Mouse (Mus musculus) inflammation-experienced regulatory T-cells, adult 6 months (primary cell): ENCODE data around the gene Ccdc152. TPM values are rescaled to one million over a fixed set of nuclear protein-coding genes. Genes with fewer than 3 reads are reported as not detected.

Source experiments
- ATAC-seq: one replicate; pipeline ENCODE4 v1.8.0; 2017
- polyA plus RNA-seq, 3 experiments: library from polyadenylated mRNA; unstranded; fragments of 100-300 nt; shearing (Covaris generic); gene quantifications; one replicate each; pipeline ENCODE4 v1.2.1; 2017

Gene Ccdc152
- polyA plus RNA-seq = 1 to 10 TPM in 1 of 3 experiments, under 1 TPM in 1, not detected in 1; 0.31 to 1.3 TPM

DNA sequence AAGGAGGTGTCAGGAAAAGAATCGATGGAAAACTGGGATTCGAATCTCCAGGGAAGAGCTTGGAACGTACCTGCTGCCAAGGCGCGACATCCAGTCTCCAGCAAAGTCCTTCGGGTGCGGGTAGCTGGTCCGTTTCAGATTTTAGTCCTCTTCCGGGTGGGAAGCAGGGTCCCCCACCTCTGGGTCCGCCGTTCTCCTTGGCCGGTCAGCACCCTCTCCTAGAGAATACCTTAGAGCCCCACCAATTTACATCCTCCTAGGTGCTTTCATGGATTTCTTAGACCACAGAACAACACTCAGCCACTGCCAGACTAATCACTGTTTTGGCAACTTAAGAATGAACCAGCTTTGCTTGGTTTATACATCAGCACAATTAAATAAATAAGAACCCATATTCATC lies at the start of gene Ccdc152:
Gene Ccdc152, minus strand, starts transcription at position 101 of the 400 bp plus-strand sequence.
- no peak for ATAC-seq

DNA sequence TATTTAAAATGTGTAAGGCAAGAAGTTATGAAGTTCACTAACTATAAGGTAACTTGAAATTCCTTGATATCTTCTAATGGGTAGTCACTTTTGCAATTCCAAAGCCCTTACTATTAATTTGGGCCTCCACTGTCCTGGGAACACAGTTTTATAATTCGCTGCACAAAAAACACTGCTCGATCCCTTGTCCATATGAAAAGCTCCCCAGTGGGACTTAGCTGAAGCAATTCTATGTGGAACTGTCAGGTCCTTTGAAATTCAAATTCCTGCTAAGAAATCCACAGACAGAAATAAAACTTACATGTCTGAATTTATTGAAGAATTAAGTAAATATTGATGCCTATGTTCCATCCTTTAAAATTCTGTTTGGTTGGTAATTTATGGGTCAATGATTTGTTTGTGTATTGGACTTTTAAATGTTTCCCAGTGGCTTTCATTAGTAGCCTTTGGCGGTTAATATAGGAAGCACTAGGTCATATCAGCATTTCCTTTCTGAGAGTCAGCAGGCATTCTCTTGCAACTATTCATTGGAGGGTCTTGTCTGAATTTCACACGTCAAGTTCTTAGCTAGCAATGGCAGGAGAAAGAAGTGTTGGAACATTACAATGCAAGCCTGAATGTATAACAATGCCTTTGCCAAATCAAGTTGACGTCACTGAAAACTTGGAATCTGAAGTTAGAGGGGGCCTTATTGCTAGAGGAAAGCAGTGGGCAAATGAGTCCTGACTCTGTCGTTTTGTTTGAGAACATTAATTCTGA lies 46.2 kb upstream of the Ccdc152 start:
- no peak for ATAC-seq

- ATAC-seq = no peak
Measured at GRCm38 (mm10) chr15:3346682-3347081, 43.4 kb upstream of the Ccdc152 start.

- ATAC-seq = no peak
Measured at GRCm38 (mm10) chr15:3344555-3344954, 41.2 kb upstream of the Ccdc152 start.

- no peak for ATAC-seq
Measured at GRCm38 (mm10) chr15:3341806-3342582, 38.7 kb upstream of the Ccdc152 start.

DNA sequence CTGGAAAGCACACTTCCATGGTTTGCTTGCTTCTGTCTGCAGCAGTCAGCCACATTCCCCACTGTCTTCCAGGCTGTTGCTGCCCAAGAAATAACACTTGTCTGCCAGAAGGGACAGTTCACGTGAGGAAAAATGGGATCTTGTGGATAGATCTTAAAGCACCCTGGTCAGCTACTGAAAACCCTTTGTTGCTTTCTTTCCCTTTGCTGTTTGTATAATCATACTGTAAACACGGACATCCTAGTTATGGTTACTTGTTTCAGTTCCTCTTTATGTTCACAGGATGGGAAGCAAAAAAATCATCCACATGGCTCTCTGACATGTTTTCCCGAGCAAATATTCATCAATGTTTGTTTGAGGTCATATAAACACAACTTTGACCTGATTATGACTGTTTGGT lies 36.5 kb upstream of the Ccdc152 start:
- ATAC-seq = no peak

DNA sequence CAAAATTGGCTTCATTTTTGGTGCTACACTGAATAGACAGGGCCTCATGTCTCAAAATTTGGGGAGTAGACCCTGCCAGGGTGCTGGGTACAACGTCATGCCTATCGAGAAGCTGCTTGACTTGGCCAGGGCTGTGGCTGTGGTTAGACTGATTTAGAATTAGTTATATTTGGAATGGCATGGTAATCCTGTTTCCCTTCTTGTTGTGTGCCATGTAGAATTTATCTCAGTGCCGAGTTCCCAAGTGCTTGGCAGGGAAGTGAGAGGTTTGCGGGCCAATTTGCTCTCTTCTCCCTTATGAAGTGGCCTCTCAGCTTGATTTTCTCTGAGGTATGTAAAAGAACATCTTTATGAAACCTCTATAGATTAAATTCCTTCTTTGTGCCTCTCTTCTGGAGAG lies 29.2 kb upstream of the Ccdc152 start:
- ATAC-seq = no peak

DNA sequence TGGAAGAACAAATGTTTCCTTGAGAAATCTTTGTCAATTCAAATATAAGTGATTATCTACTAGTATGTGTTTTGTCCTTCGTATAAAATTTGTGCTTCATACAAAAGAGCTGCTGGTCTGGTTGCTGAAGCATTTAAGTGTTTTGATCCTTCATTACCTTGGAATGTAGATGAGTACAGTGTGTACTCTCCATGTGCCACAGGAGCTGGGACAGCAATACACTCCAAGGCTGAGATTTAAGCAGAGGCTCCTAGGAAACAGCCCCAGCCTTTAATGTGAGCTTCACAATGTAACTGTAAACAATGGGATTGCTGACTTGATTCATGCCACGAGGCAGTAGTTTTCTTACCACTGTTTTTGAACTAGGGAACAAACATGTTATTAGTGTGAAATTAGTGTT lies 28.5 kb upstream of the Ccdc152 start:
- no peak for ATAC-seq

DNA sequence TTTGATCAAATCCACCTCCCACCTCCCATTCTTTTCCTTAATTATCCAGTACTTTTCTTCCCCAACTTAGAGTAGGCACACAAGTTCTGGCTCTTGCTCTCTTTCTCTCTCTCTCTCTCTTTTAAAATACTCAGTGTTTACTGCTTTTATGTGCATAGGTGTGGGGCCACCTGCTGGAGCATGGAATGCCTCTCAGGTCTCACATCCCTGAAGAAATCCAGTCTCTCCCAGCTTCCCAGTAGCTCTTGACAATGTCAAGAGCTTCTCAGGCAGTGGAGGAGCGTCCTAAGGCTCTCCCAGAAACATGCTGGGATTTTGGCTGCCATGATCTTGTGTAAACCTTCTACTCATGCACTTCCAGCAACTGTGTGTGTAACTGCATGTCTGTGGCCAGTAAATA lies 27.0 kb upstream of the Ccdc152 start:
- no peak for ATAC-seq

DNA sequence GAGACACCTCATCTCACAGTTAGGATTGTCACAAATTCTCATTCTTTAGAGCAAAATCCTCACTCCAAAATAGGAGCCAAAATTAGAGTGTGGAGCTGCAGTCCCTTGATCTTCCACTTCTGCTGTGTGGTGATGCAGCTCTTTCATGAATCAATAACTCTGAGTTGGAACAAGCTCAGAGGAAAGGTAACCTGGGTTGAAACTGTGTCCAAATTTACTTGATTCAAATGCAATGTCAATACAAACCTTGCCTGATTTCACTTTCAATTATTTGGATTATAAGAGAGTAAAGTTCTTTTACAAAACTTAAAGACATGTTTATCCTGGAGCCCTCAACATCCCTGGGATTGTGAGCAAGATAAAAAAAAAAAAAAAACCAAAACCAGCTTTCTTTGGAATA lies 19.7 kb upstream of the Ccdc152 start:
- no peak for ATAC-seq

GRCm38 (mm10) chr15:3319929-3320328 lies 16.6 kb upstream of the Ccdc152 start:
- no peak for ATAC-seq

DNA sequence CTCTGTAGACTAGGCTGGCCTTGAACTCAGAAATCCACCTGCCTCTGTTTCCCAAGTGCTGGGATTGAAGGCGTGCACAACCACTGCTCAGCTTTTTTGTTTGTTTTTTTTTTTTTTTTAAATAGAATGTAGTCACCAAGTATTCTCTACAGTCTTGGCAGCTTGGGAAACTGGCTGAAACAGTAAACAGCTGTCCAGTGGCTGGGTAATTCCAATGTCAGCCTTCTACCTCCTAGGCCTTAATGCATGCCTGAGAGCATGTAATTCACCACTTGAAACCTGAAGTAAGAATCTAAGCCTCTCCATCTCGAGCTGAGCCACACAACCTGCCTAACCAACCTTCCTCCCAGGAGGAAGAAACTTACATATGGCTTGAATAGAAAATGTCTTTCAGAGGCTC lies 13.3 kb upstream of the Ccdc152 start:
- no peak for ATAC-seq

- ATAC-seq = no peak
Measured at GRCm38 (mm10) chr15:3312937-3313336, 9.6 kb upstream of the Ccdc152 start.

GRCm38 (mm10) chr15:3309856-3310255 lies 6.5 kb upstream of the Ccdc152 start:
- no peak for ATAC-seq

DNA sequence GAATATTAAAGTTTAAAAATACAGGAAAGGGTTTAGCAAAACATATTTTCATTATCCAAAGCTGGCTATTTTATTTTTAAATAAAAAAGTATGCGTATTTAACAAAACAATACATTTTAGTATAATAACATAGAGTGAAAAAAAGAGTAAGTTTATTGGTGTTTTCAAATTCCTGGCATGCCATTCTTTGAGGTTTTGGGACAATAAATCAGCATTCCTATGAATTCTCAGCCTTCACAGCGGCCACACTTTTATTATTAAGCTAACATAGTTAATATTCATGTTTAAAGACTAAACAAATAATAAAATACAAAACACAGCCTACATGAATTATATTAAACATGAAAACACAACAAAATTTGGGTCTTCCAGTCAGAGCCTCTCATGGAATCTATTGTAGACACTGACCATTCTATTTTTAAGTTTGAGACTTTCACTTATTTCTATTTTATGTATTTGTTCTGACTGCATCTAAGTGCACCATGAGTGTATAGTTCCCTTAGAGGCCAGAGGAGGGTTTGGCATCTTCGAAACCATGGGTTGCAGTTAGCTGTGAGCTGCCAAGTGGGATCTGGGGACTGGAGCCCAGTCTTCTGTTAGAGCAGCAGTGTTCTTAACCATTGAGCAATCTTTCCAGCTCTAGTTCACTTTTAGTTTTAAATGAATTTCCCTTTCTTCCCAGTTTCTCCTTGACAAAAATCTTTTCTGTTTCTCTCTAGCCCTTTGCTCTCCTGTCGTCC lies 2.8 kb downstream of the Ccdc152 start:
- ATAC-seq = no peak

GRCm38 (mm10) chr15:3297615-3298014 lies 5.7 kb downstream of the Ccdc152 start:
- no peak for ATAC-seq

DNA sequence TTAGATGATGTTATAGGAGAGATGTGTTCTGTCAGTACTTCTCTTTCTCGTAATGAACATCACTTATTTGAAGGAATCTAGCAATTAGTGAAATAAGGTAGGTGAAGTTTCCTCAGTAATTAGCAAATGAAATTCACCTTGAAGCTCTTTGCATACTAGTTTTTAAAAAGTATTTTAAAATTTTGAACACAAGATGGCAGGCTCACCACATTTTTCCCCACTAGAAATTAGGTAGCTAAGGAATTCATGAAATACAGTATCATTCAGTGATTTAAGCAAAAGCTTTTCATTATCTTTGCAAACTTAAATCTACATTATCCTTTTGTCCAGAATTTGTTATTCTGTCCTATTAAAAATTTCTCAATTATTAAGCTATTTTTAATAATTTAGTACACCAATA lies 7.3 kb downstream of the Ccdc152 start:
- ATAC-seq = no peak

- no peak for ATAC-seq
Measured at GRCm38 (mm10) chr15:3293477-3293876, 9.8 kb downstream of the Ccdc152 start.

DNA sequence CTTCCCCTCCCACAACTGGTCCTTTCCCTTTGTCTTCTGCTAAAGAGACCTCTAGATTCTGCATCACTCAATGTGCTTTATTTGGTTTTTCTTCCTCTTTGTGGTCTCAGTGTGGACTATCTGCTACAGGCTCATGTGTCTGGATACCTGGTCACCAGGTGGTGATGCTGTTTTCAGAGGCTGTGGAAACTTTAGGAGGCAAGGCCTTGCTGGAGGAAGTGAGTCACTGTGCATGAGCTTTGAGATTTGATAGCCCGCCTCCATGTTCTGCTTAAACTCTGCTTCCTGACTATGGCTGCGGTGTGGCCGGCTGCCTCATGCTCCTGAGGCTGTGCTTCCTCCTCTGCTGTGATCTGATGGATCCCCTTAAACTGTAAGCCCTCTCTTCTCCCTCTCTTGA lies 12.9 kb downstream of the Ccdc152 start:
- peak; percentile 43 for ATAC-seq

DNA sequence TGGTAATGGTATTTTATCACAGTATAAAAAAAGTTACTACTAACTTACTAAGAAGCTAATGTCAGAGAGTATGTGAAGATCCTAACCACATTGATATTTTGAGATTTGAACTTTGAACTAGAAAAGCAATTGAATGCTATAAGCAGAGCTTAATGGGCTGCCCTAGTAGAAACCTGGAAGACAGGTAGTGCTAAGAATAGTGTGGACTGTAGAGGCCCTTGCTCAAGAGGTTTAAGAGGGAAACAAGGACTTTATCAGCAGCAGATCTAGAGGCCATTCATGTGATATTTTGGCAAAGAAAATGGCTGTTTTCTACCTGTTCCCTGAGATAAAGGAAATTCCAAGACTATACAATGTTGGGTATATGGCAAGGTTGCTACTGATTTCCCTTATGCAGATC lies 17.3 kb downstream of the Ccdc152 start:
- no peak for ATAC-seq

DNA sequence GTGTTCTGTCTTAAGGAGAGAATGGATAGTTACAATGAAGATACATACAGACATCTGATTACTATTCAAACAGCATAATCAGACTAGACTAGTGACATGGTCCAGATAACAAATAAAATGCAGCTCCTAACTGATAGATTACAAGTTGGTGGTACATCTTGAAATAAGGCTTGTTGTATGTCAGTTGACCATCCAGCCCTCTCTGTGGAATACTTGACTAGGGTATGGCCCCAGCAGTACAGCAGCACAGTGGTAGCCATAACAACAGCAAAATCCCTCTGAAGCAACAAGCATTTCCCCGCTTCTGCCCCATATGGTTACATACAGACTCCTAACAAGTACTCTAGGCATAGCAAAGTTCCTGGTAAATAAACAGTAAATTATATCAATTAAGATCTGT lies 21.6 kb downstream of the Ccdc152 start:
- no peak for ATAC-seq

GRCm38 (mm10) chr15:3281216-3281615 lies 22.1 kb downstream of the Ccdc152 start:
- no peak for ATAC-seq

DNA sequence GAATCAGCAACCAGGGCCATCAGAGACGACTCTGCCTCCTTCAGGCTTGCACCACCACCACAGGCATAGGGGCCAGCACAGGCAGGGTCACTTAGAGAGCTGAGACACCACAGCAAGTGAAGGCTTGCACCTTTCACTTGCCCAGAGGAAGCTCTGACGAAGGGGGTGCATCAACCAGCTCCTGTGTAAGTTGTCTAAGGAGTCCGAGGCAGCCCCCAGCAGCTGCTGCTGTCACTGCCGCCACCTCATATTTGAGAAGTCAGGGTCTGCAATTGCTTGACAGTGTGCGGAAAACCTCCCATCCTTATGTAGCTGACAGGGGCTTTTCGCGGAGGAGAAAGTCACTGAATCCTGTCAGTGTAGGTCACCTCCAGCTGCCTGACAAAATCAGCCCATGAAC lies 24.1 kb downstream of the Ccdc152 start:
- no peak for ATAC-seq
